Mouse (Mus musculus): Measurements from ENCODE around the gene Hoxc9.

- no peak for TF ChIP-seq CTCF (IDR thresholded peaks at IDR 0.05; ENCODE audit: low read depth)
- no peak for TF ChIP-seq EP300 (optimal IDR thresholded peaks at IDR 0.05)
Measured at GRCm38 (mm10) chr15:102975688-102976111, 539 bp upstream of the Hoxc9 start.

Data from stomach, postnatal 0 days (tissue).